Mouse (Mus musculus) heart, postnatal 0 days (tissue): ENCODE measurements around the gene Oit1.
A peak's percentile ranks its signal among the peaks of the same experiment; 100 is the strongest.

Experiments used
- CTCF ChIP-seq: IDR thresholded peaks from 2 replicates; pipeline ENCODE4 v1.5.1; 2016; ENCODE audit warnings: antibody characterized with exemption, control low read depth, low read depth
- EP300 ChIP-seq: IDR thresholded peaks from 2 replicates; pipeline ENCODE4 v1.6.1; 2016; ENCODE audit warnings: antibody characterized with exemption, low read depth

GRCm38 (mm10) chr14:8346255-8346997 lies 32.1 kb downstream of the Oit1 start:
- peak; percentile 99 for TF ChIP-seq CTCF
- TF ChIP-seq EP300: no peak
